Mouse (Mus musculus): ENCODE data around the gene Kdm2a. TPM values are rescaled to one million over a fixed set of nuclear protein-coding genes. Genes with fewer than 3 reads are reported as not detected.
A peak's percentile ranks its signal among the peaks of the same experiment; 100 is the strongest.
"Not testable (repeated sequence)": the region's sequence is repeated elsewhere in the genome, so short reads cannot be mapped to it uniquely, and the experiment has no call there.

Kdm2a gene
- polyA plus RNA-seq, 2 experiments = 54.4 to 99.7 TPM

- ATAC-seq (ENCODE audit: low FRiP score, low read depth) = no peak
- Histone ChIP-seq H3K9ac (ENCODE audit: low read depth, low read length, severe bottlenecking) (no peak overlapping the region), H3K4me1 (ENCODE audit: control insufficient read depth, insufficient read depth, low read length) (no peaks in the 10 kb centered on the region), H3K27me3 (ENCODE audit: control insufficient read depth, insufficient read depth, low read length) (no peaks in the 10 kb centered on the region), H3K36me3 (ENCODE audit: control insufficient read depth, insufficient read depth, low read length) (peaks cover 52% of the 10 kb centered on the region), H3K4me3 (replicated peaks; ENCODE audit: low read length) (no peak overlapping the region), H3K9me3 (ENCODE audit: control insufficient read depth, low read length) (no peaks in the 10 kb centered on the region), H3K4me2 (replicated peaks; ENCODE audit: low read depth, low read length, severe bottlenecking) (no peak overlapping the region), H3K27ac (replicated peaks; ENCODE audit: low read depth, low read length) (no peak overlapping the region)
- TF ChIP-seq POLR2A (IDR thresholded peaks at IDR 0.05; ENCODE audit: borderline replicate concordance, extremely low read depth, insufficient read depth, insufficient read length) = no peak
- DNase-seq (ENCODE audit: low spot score) = no peak
Observed at GRCm38 (mm10) chr19:4383306-4383705, 14.8 kb downstream of the Kdm2a start.

- H3K4me3 ChIP-seq (replicated peaks; ENCODE audit: low read length); H3K4me2 ChIP-seq (replicated peaks; ENCODE audit: low read depth, low read length, severe bottlenecking); H3K9ac ChIP-seq (ENCODE audit: low read depth, low read length, severe bottlenecking); H3K27me3 ChIP-seq (ENCODE audit: control insufficient read depth, insufficient read depth, low read length); H3K4me1 ChIP-seq (ENCODE audit: control insufficient read depth, insufficient read depth, low read length); ATAC-seq (ENCODE audit: low FRiP score, low read depth); H3K9me3 ChIP-seq (ENCODE audit: control insufficient read depth, low read length); H3K27ac ChIP-seq (replicated peaks; ENCODE audit: low read depth, low read length); DNase-seq (ENCODE audit: low spot score): not testable (repeated sequence)
- WGBS = 91% methylated on average over 1 of the region's 1 CpGs
- peaks cover 45% of the 10 kb centered on the region for H3K36me3 ChIP-seq (ENCODE audit: control insufficient read depth, insufficient read depth, low read length)
Observed at GRCm38 (mm10) chr19:4382303-4382702, 15.8 kb downstream of the Kdm2a start.

- H3K4me2 ChIP-seq (replicated peaks; ENCODE audit: low read depth, low read length, severe bottlenecking) = no peak overlapping the region
- H3K4me1 ChIP-seq (ENCODE audit: control insufficient read depth, insufficient read depth, low read length) = peaks cover 6% of the 10 kb centered on the region
- no peaks in the 10 kb centered on the region for H3K27me3 ChIP-seq (ENCODE audit: control insufficient read depth, insufficient read depth, low read length)
- no peak overlapping the region for H3K9ac ChIP-seq (ENCODE audit: low read depth, low read length, severe bottlenecking)
- no peak overlapping the region for H3K27ac ChIP-seq (replicated peaks; ENCODE audit: low read depth, low read length)
- DNase-seq (ENCODE audit: low spot score) (peak; percentile 50), ATAC-seq (ENCODE audit: low FRiP score, low read depth) (no peak)
- H3K36me3 ChIP-seq (ENCODE audit: control insufficient read depth, insufficient read depth, low read length) = peaks cover 5% of the 10 kb centered on the region; the same call in 1 of the 2 replicates
- no peak overlapping the region for H3K4me3 ChIP-seq (replicated peaks; ENCODE audit: low read length)
- 56% methylated on average over 2 of the region's 2 CpGs for WGBS
- no peaks in the 10 kb centered on the region for H3K9me3 ChIP-seq (ENCODE audit: control insufficient read depth, low read length)
- TF ChIP-seq POLR2A (IDR thresholded peaks at IDR 0.05; ENCODE audit: borderline replicate concordance, extremely low read depth, insufficient read depth, insufficient read length) = no peak
Observed at GRCm38 (mm10) chr19:4370656-4371055, 27.4 kb downstream of the Kdm2a start.

- no peak for TF ChIP-seq POLR2A (IDR thresholded peaks at IDR 0.05; ENCODE audit: borderline replicate concordance, extremely low read depth, insufficient read depth, insufficient read length)
- no peak overlapping the region for H3K27ac ChIP-seq (replicated peaks; ENCODE audit: low read depth, low read length)
- no peaks in the 10 kb centered on the region for H3K27me3 ChIP-seq (ENCODE audit: control insufficient read depth, insufficient read depth, low read length)
- DNase-seq (ENCODE audit: low spot score) = no peak
- H3K36me3 ChIP-seq (ENCODE audit: control insufficient read depth, insufficient read depth, low read length) = peaks cover 5% of the 10 kb centered on the region; the same call in 1 of the 2 replicates
- 66% methylated on average over 1 of the region's 1 CpGs for WGBS
- ATAC-seq (ENCODE audit: low FRiP score, low read depth) = no peak
- H3K4me1 ChIP-seq (ENCODE audit: control insufficient read depth, insufficient read depth, low read length) = peaks cover 6% of the 10 kb centered on the region
- no peak overlapping the region for H3K4me2 ChIP-seq (replicated peaks; ENCODE audit: low read depth, low read length, severe bottlenecking)
- no peak overlapping the region for H3K9ac ChIP-seq (ENCODE audit: low read depth, low read length, severe bottlenecking)
- H3K4me3 ChIP-seq (replicated peaks; ENCODE audit: low read length) = no peak overlapping the region
- no peaks in the 10 kb centered on the region for H3K9me3 ChIP-seq (ENCODE audit: control insufficient read depth, low read length)
Observed at GRCm38 (mm10) chr19:4370254-4370653, 27.8 kb downstream of the Kdm2a start.

- WGBS = 90% methylated on average over 2 of the region's 2 CpGs
- H3K27me3 ChIP-seq (ENCODE audit: control insufficient read depth, insufficient read depth, low read length) = no peaks in the 10 kb centered on the region
- no peak overlapping the region for H3K4me2 ChIP-seq (replicated peaks; ENCODE audit: low read depth, low read length, severe bottlenecking)
- no peaks in the 10 kb centered on the region for H3K4me1 ChIP-seq (ENCODE audit: control insufficient read depth, insufficient read depth, low read length)
- DNase-seq (ENCODE audit: low spot score) (no peak), ATAC-seq (ENCODE audit: low FRiP score, low read depth) (no peak)
- peaks cover 79% of the 10 kb centered on the region for H3K36me3 ChIP-seq (ENCODE audit: control insufficient read depth, insufficient read depth, low read length)
- H3K9me3 ChIP-seq (ENCODE audit: control insufficient read depth, low read length) = no peaks in the 10 kb centered on the region
- H3K9ac ChIP-seq (ENCODE audit: low read depth, low read length, severe bottlenecking) = no peak overlapping the region
- no peak overlapping the region for H3K27ac ChIP-seq (replicated peaks; ENCODE audit: low read depth, low read length)
- no peak overlapping the region for H3K4me3 ChIP-seq (replicated peaks; ENCODE audit: low read length)
- TF ChIP-seq POLR2A (IDR thresholded peaks at IDR 0.05; ENCODE audit: borderline replicate concordance, extremely low read depth, insufficient read depth, insufficient read length) = no peak
Observed at GRCm38 (mm10) chr19:4349455-4349854, 48.6 kb downstream of the Kdm2a start.

GRCm38 (mm10) chr19:4346479-4346878, 51.6 kb downstream of the Kdm2a start:
- H3K9ac ChIP-seq (ENCODE audit: low read depth, low read length, severe bottlenecking) = no peak overlapping the region
- peaks cover 89% of the 10 kb centered on the region for H3K36me3 ChIP-seq (ENCODE audit: control insufficient read depth, insufficient read depth, low read length)
- TF ChIP-seq POLR2A (IDR thresholded peaks at IDR 0.05; ENCODE audit: borderline replicate concordance, extremely low read depth, insufficient read depth, insufficient read length) = no peak
- no peak overlapping the region for H3K4me3 ChIP-seq (replicated peaks; ENCODE audit: low read length)
- no peaks in the 10 kb centered on the region for H3K4me1 ChIP-seq (ENCODE audit: control insufficient read depth, insufficient read depth, low read length)
- WGBS = 96% methylated on average over 1 of the region's 1 CpGs
- H3K27ac ChIP-seq (replicated peaks; ENCODE audit: low read depth, low read length) = no peak overlapping the region
- DNase-seq (ENCODE audit: low spot score) (no peak), ATAC-seq (ENCODE audit: low FRiP score, low read depth) (no peak)
- no peaks in the 10 kb centered on the region for H3K27me3 ChIP-seq (ENCODE audit: control insufficient read depth, insufficient read depth, low read length)
- no peak overlapping the region for H3K4me2 ChIP-seq (replicated peaks; ENCODE audit: low read depth, low read length, severe bottlenecking)
- no peaks in the 10 kb centered on the region for H3K9me3 ChIP-seq (ENCODE audit: control insufficient read depth, low read length)
